Mouse (Mus musculus): Measurements from ENCODE around the gene Zbtb16.
A peak's percentile ranks its signal among the peaks of the same experiment; 100 is the strongest.

Gene Zbtb16

GRCm38 (mm10) chr9:48640881-48641280, 195.1 kb downstream of the Zbtb16 start:
- DNase-seq (ENCODE audit: low spot score): peak; percentile 1

- no peak for DNase-seq (ENCODE audit: low spot score)
Measured at GRCm38 (mm10) chr9:48638176-48638803, 197.7 kb downstream of the Zbtb16 start.

DNA sequence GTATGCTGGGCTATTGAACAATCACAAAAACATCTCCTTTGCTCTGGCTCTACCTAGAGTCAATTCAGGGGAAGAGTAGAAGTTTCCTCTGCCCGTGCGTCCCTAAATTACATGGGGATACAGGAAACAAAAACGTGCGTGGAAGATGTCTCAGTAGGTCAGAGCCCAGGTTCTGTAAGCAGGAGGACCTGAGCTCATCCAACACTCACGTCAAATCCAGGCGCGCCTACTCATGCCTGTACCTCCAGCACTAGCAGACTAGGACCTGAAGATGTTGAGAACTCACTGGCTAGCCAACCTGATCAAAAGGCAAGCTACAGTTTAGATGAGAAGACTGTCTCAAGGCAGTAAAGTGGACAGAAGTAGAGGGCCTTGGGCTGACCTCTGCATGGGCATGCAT, 198.9 kb downstream of the Zbtb16 start:
- no peak for DNase-seq (ENCODE audit: low spot score)

GRCm38 (mm10) chr9:48635576-48636350, 200.3 kb downstream of the Zbtb16 start:
- DNase-seq (ENCODE audit: low spot score): no peak

DNA sequence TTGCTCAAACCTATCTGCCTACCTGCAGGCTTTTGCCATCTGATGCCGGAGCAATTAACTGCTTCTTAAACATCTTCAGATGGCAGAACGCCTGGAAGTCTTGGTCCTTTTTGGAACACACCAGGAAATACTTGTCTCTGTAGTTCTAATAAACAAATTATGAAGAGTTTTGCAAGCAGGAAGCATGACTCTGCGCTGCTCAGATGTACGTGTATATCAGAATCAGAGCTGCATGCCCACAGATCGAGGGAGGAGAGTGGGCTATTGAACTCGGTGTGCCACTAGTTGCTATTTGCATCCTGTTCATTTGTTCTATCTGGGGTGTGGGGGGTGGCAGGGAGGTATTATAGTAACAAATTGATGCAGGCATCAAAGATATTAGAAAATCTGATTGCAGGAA, 202.9 kb downstream of the Zbtb16 start:
- DNase-seq (ENCODE audit: low spot score): no peak

- DNase-seq (ENCODE audit: low spot score): no peak
Measured at GRCm38 (mm10) chr9:48619268-48619667, 216.8 kb downstream of the Zbtb16 start.

- peak; percentile 27 for DNase-seq (ENCODE audit: low spot score)
Measured at GRCm38 (mm10) chr9:48618589-48618988, 217.4 kb downstream of the Zbtb16 start.

- DNase-seq (ENCODE audit: low spot score): peak; percentile 46
Measured at GRCm38 (mm10) chr9:48618111-48618510, 217.9 kb downstream of the Zbtb16 start.

GRCm38 (mm10) chr9:48617511-48618010, 218.5 kb downstream of the Zbtb16 start:
- DNase-seq (ENCODE audit: low spot score): no peak

DNA sequence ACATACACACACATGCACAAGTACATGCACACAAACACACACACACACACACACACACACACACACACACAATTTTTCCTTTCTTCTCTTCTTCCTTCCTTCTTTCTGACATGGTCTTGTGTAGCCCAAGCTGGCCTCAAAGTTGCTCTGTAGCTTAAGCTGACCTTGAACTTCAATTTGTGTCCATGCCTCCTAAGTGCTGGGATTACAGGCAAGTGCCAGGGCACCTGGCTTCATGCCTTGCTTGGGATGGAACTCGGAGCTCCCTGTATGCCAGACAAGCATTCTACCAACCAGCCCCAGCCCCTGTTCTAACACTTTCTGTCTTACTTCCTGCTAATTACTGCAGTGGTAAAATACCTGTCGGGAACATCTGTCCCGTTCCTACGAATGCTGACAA, 222.8 kb downstream of the Zbtb16 start:
- no peak for DNase-seq (ENCODE audit: low spot score)

DNA sequence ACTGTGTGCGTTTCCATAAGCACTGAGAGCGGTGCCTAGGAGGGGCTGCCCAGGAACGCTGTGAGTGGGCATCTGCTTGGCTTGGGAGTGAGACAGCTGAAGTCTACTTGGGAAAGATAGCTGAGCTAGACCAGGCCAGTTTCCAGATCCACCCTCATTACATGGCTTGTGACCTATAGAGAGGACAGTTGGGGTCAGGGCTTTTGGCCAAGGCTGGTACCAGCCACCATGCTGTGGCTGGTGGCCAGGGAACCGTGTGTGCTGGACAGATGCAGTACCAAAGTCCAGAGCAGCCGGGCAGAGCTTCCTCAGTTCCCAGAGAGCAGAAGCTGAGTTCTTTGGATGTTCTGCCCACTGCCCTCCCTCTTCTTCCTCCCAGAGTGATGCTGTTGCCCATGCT, 223.5 kb downstream of the Zbtb16 start:
- no peak for DNase-seq (ENCODE audit: low spot score)

- DNase-seq (ENCODE audit: low spot score): no peak
Measured at GRCm38 (mm10) chr9:48611032-48611431, 225.0 kb downstream of the Zbtb16 start.

DNA sequence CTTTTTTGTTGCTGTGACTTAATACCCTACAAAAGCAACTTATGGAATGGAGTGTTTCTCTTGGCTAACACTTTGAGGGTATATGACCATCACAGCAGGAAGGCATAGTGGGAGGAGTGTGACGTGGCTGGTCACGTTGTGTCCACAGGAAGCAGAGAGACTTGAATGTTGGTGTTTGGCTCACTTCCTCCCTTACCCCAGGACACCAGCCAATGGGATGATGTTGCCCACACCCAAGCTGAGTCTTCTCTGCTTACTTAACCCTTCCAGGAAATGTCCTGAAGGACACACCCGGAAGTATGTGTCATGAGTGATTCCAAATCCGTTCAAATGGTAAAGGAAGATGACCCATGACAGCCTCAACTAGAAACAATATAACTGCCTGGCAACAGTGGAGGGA, 226.3 kb downstream of the Zbtb16 start:
- no peak for DNase-seq (ENCODE audit: low spot score)

GRCm38 (mm10) chr9:48607417-48607816, 228.6 kb downstream of the Zbtb16 start:
- DNase-seq (ENCODE audit: low spot score): no peak

GRCm38 (mm10) chr9:48606171-48606570, 229.9 kb downstream of the Zbtb16 start:
- no peak for DNase-seq (ENCODE audit: low spot score)

DNA sequence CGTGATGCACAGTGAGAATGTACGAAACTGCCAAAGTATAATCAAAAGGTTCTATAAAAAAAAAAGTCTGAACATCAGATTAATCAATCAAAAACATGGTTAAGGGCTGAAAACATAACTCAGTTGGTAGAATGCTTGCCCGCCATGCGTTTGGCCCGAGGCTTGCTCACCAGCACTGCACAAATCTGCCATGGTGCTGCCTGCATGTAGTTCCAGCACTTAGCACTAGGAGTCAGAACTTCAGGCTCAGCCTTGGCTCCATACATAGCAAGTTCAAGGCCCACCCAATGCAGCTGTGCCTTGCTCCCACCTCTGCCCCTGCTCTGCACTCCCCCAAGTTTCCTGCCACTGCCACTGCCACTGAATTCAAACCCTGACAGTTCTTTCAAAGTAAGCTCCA, 230.3 kb downstream of the Zbtb16 start:
- DNase-seq (ENCODE audit: low spot score): no peak

- no peak for DNase-seq (ENCODE audit: low spot score)
Measured at GRCm38 (mm10) chr9:48604939-48605598, 231.0 kb downstream of the Zbtb16 start, which contains the start of gene Nnmt. Gene Nnmt, minus strand, starts transcription at chr9:48605153.
